Mouse (Mus musculus) lung, postnatal 0 days (tissue): ENCODE data around the gene Grm1.

ENCODE experiments used
- CTCF ChIP-seq: IDR thresholded peaks from 2 replicates; pipeline ENCODE4 v1.5.1; 2016; ENCODE audit warnings: antibody characterized with exemption, mild to moderate bottlenecking
- EP300 ChIP-seq: IDR thresholded peaks from 2 replicates; pipeline ENCODE4 v1.6.1; 2016; ENCODE audit warnings: antibody characterized with exemption, mild to moderate bottlenecking, control low read depth

GRCm38 (mm10) chr10:10935806-10936205 lies 146.3 kb downstream of the Grm1 start:
- TF ChIP-seq CTCF, result no peak
- no peak for TF ChIP-seq EP300
